Mouse (Mus musculus) layer of hippocampus, adult 18-20 months (tissue): ENCODE data around the gene Pym1. TPM values are rescaled to one million over a fixed set of nuclear protein-coding genes. Genes with fewer than 3 reads are reported as not detected.

Source experiments
- DNase-seq, 2 experiments: peaks; one replicate each; pipeline ENCODE4 v3.0.0; 2022; ENCODE audit warnings: low spot score in 2 of 2
- total RNA-seq, 2 experiments: library from RNA; stranded (reverse); gene quantifications; 2 replicates each; pipeline ENCODE4 v1.2.3; 2021

Gene Pym1
- total RNA-seq, 2 experiments from 2014 or later: 25.1 to 26.2 TPM

- DNase-seq: no peak
Observed at GRCm38 (mm10) chr10:128744680-128745601, 2.7 kb upstream of the Pym1 start, which contains the start of gene Dgka. Dgka (minus strand) TSS chr10:128744855.

GRCm38 (mm10) chr10:128745946-128746613 lies 1.6 kb upstream of the Pym1 start:
- no peak for DNase-seq

- no peak for DNase-seq
Observed at GRCm38 (mm10) chr10:128746972-128747645, 580 bp upstream of the Pym1 start.

- peak; percentile 71 to 86 for DNase-seq
Observed at GRCm38 (mm10) chr10:128748252-128748864, 669 bp downstream of the Pym1 start.

- no peak for DNase-seq
Observed at GRCm38 (mm10) chr10:128772895-128773294, 25.2 kb downstream of the Pym1 start.

- DNase-seq: no peak
Observed at GRCm38 (mm10) chr10:128773685-128774084, 26.0 kb downstream of the Pym1 start.

- DNase-seq: no peak
Observed at GRCm38 (mm10) chr10:128778441-128778840, 30.8 kb downstream of the Pym1 start.

GRCm38 (mm10) chr10:128779011-128779795 lies 31.5 kb downstream of the Pym1 start:
- DNase-seq: no peak

GRCm38 (mm10) chr10:128780200-128780599 lies 32.5 kb downstream of the Pym1 start:
- DNase-seq: no peak

- DNase-seq: no peak
Observed at GRCm38 (mm10) chr10:128790398-128791124, 42.9 kb downstream of the Pym1 start, which contains the start of gene Mmp19. Mmp19 (plus strand) TSS chr10:128790910.

GRCm38 (mm10) chr10:128792041-128792440 lies 44.4 kb downstream of the Pym1 start:
- DNase-seq: no peak

GRCm38 (mm10) chr10:128793258-128793657 lies 45.6 kb downstream of the Pym1 start:
- DNase-seq: no peak

GRCm38 (mm10) chr10:128794391-128794790 lies 46.7 kb downstream of the Pym1 start:
- no peak for DNase-seq

GRCm38 (mm10) chr10:128795581-128795980 lies 47.9 kb downstream of the Pym1 start:
- peak in 1 of 2 experiments; percentile 44 for DNase-seq

GRCm38 (mm10) chr10:128798676-128799075 lies 51.0 kb downstream of the Pym1 start:
- no peak for DNase-seq

GRCm38 (mm10) chr10:128801981-128802495 lies 54.3 kb downstream of the Pym1 start:
- DNase-seq: no peak

GRCm38 (mm10) chr10:128802956-128803355 lies 55.3 kb downstream of the Pym1 start:
- no peak for DNase-seq

- no peak for DNase-seq
Observed at GRCm38 (mm10) chr10:128803361-128803760, 55.7 kb downstream of the Pym1 start.

- peak; percentile 74 to 77 for DNase-seq
Observed at GRCm38 (mm10) chr10:128803771-128804270, 56.1 kb downstream of the Pym1 start, which contains the start of gene Dnajc14. Dnajc14 (plus strand) TSS chr10:128804062.
